Mouse (Mus musculus) gastrocnemius, postnatal 4 days (tissue): ENCODE data around the gene Sox15. TPM values are rescaled to one million over a fixed set of nuclear protein-coding genes. Genes with fewer than 3 reads are reported as not detected.
"Not testable (repeated sequence)": the region's sequence is repeated elsewhere in the genome, so short reads cannot be mapped to it uniquely, and the experiment has no call there.

Experiments
- DNase-seq, 2 experiments: peaks; one replicate each; pipeline ENCODE4 v3.0.0; 2021 to 2022; ENCODE audit warnings: low spot score in 2 of 2, mixed read lengths in 2 of 2
- long read RNA-seq, 2 experiments: library from polyadenylated mRNA; stranded (forward); transcript quantifications; one replicate each; pipeline ENCODE4 v2.0.0; 2021
- total RNA-seq, 2 experiments: library from RNA; stranded (reverse); gene quantifications; 2 replicates each; pipeline ENCODE4 v1.2.3; 2021

Sox15 gene
- total RNA-seq: not detected
- long read RNA-seq, experiment 1: 0 reads
- long read RNA-seq, experiment 2: 0 reads

DNA sequence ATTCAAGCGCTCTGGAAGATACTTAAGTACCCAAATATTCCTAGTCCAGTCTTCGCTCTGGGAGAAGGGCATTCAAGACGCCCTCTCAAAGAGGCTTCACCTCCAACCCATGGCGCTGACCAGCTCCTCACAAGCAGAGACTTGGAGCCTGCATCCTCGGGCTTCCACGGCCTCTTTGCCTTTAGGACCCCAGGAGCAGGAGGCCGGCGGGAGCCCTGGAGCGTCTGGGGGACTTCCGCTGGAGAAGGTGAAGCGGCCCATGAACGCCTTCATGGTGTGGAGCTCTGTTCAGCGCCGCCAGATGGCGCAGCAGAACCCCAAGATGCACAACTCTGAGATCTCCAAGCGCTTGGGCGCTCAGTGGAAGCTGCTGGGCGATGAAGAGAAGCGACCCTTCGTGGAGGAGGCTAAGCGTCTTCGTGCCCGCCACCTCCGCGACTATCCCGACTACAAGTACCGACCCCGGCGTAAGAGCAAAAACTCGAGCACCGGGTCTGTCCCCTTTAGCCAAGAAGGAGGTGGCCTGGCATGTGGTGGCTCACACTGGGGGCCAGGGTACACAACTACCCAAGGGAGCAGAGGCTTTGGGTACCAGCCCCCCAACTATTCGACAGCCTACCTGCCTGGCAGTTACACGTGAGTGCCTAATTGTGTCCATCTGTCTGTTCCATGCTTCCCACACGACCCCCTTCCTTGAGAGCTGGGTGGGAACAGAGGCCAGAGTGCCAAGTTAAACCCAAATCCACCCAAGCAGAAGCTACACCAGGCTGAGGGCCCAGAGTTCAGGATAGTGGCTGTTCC lies at the start of gene Sox15:
TSS of gene Sox15 (plus strand) at position 51 of the 801 bp plus-strand sequence.
- DNase-seq: peak in 1 of 2 experiments; percentile 72

DNA sequence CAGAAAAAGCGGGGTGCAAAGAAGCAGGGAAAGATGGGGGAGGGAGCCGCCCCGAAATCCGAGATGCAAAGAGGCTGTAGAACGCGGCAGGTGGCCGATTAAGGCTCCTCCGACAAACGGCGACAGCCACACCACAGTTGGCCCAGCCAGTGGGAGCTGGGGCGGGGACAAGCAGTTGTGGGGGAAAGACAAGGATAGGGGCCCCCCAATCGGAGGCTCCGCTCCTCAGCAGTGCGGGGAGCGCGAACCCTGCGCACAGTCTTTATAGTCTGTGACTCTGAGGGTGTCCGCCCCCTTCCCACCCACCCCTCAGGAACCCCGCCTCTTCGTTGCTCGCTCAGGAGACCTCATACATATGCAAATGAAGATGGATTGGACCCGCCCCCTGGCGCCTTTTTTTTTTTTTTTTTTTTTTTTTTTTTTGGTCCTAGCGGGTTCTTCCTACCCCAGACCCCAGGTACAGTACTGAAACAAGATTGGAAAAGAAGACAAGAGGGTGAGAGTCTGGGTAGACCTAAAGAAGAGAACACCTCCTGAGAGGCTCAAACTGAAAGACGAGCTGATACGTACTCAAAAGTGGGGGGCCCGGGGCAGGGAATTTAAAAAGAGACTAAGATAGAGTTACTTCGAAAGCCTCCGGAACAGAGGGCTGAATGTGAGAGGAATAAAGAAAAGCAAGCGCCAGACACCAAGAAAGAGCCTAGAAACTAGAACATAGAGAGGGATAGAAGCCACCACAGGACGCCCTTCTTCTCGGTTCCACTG lies 49.2 kb upstream of the Sox15 start, which contains the start of gene Atp1b2:
TSS of gene Atp1b2 (minus strand) at position 217 of the 765 bp plus-strand sequence.
- DNase-seq: peak; percentile 64 to 75

DNA sequence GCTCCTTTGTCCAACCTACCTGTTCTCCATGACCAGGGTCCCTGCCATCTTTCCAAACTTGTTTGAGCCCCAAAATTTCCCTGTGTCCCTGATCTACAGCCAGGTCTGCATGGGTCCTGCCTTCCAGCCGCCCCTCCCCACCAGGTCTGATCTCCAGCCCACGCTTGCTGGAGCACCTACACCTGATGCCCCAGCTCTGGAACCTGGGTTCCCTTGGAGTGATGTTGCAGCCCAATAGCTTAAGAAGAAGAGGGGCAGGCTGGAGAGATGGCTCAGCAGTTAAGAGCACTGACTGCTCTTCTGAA lies 48.7 kb upstream of the Sox15 start:
- no peak for DNase-seq

DNA sequence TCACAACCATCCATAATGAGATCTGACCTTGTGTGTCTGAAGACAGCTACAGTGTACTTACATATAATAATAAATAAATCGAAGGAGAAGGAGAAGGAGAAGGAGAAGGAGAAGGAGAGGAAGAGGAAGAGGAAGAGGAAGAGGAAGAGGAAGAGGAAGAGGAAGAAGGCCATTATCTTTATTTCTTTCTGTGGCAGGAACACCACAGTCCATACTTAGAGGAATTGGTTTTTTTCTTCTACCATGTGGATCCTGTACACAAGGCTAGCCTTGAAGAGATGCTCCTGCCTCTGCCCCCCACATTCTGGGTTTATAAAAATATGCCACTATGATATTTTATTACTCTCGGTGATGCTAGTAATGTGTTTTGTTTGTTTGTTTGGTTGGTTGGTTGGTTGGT lies 48.3 kb upstream of the Sox15 start:
- DNase-seq: no peak

DNA sequence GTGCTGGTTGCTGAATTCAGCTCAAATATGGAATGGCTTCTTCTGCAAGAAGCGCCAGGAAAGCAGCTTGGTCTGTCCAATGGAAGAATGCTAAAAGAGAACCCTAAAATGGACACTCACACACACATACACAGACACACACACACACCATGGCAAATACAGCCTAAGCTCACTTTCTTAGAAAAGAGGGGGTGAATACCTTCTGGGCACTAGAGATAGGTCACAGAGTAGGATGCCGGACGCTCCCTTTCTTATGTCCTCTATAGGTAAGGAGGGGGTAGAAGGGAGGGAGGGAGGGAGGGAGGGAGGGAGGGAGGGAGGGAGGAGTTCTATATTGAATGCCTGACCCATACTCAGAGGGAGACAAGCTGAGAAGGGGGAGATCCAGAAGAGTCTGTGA lies 46.6 kb upstream of the Sox15 start:
- no peak for DNase-seq

DNA sequence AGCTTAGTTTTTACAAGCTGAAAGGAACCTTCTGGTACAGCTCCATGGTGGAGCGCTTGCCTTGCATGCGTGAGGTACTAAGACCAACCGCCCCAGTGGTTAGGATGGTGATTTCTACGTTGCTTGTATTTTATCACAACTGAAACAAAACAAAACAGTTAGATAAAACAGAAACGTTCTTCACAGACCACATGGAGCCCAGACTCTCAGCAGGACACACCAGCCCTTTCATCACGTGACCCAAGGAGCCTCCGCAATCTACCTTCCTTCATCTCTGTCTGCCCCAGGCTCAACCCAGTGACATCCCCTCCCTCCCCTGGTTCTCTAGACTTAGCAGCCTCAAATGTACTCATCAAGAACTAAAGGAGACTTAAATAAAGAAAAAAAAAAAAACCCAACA lies 45.7 kb upstream of the Sox15 start:
- DNase-seq: no peak

DNA sequence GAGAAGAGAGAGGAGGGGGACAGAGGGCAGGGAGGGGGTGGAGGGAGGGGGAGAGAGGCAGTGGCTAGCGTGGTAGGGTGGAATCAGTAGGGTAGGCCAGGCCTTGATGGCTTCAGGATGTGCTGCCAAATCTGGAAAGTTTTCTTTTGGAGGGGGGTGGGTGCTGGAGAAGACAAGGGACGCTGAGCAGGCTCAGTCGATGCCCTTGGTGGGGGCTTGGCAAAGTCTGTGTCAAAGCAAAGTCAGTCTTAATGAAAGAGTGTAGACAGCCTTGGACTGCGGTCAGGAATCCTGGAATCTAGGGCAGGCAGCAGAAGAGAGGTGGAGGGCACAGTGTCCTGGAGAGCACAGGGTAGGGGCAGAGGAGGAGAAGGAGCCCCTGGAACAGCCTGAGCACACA lies 44.2 kb upstream of the Sox15 start:
- no peak for DNase-seq

DNA sequence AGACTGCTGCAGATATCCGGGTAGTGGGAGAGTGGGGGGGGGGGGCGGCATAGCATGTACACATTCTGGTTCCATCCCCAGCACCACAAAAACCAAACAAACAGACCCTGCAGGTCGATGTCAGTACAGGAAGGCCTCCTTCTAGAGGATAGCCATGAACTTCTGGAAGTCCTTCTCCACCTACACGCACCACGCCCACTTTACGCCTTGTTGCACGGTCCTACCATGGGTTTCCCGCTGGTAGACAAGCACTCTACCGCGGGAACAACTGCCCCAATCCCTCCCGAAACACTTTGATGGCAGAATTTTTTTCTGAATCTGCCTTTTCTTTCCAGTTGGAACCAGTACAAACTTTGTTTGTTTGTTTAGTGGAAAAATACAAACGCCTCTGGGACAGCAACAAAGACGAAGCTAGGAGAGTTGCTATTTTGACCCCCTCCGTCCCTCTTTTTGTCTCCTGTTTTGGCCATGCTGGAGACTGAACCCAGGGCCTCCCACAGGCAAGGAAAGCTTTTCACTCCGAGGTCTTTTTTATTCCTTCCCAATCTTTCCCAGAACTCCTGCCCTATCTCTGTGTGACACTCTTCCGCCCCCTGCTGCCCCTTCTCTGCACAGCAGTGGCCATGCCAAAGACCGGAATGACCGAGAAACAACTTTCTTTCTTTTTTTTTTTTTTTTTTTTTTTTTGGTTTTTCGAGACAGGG lies 41.4 kb upstream of the Sox15 start:
- DNase-seq: peak; percentile 80 to 87

DNA sequence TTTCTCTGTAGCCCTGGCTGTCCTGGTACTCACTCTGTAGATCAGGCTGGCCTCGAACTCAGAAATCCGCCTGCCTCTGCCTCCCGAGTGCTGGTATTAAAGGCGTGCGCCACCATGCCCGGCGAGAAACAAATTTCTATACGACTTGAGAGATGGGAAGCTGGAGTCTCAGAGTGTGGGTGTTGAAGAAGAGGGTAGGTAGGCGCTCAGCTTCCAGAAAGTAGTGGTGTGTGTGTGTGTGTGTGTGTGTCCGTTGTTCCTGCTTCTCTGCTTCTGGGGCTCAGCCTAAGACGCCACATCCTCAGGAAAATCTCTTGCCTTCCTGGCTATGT lies 40.9 kb upstream of the Sox15 start:
- DNase-seq: not testable (repeated sequence)

DNA sequence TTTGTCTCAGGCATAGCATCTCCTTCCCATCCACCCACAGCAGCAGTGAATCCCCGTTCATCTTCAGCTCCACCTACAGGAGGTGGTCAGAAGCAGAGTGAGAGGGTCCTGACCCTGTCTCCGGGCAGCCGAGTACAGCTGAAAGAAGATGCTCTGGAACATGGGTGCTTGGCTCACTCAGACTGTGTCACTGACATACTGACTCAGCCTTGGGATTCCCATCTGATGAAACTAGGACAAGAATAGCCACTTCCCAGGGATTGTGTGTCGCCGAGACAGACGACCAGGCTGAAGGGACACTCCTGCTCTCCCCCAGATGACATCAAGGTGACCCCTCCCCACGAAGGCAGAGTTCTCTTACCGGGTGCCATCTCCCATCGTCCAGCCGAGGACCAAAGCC lies 38.3 kb upstream of the Sox15 start:
- no peak for DNase-seq

DNA sequence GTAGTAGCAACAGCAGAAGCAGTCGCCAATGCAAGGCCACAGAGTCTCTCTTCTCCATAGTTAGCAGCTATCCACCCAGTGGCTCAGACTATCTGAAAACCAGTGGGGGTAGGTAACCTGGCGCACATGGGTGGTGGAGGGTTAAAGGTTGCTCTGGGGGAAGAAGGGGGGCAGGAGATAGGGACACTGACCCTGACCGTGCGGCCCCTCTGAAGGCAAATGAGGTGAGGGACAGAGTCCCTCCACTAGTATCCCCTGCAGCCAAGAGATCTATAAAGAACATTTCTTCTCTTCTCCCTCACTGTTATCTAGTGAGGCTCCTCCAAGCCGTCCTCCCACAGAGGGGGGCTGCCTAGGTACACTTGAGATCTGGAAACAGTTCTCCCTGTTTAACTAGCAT lies 37.3 kb upstream of the Sox15 start, which contains the start of gene Shbg:
TSS of gene Shbg (minus strand) at position 101 of the 400 bp plus-strand sequence.
- DNase-seq: no peak

DNA sequence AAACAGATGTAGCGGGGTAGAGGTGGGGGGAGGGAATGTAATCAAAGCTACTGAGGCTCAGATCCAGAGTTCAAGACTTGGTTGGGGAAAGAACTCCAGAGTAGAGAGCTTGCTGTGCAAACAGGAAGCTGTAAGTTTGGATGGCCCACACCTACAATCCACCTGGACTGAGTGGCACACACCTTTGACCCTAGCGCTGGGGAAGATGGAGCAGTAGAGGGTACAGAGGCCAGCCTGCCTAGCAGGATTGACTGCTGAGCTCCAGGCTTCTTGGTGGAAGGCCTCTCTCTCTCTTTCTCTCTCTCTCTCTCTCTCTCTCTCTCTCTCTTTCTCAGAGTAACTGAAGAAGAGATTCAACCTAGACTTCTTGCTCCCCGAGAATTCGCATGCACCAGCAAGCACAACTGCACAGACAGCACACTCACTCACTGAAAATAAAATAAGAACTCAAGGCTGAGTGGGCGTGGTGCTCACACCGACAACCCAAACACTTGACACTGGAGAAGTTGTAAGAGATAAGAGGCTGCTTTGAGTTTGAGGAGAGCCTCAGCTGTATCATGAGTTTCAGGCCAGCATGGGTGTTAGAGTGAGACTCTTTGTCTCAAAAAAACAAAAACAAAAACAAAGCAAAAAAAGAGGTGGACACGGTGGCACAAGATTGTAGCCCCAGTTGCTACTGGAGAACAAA lies 34.6 kb upstream of the Sox15 start:
- no peak for DNase-seq

DNA sequence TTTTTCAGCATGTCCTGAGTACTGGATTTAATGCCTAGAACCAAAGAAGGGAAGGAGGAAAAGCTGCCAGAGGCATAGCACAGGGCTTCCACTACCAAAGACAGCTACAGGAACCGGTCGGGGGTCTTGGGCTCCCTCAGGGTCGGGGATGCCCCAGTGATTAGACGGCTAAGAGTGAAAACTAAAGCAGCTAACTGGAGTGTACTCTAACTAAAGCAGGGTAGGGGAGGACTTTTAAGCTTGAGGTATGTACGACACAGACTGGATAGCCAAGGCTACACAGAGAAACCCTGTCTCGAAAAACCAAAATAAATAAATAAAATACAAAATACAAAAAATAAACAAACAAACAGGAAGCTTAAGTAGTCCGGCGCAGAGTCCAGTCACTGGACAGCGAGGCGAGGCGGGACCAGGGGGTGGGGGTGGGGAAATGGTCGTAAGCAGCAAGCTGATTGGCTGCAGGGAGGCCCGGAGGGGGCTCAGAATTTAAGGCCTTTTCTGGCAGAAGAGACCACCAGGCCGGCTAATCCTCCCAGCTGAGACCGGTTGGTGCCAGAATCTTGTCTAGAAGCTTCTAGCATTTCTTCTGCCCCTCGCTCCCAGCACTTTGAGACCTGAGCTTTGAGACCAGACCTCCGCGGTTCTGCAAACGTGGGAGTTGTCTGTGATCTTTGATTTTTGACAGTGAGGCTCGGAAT lies 33.4 kb upstream of the Sox15 start, which contains the start of gene Sat2:
TSS of gene Sat2 (plus strand) at position 454 of the 698 bp plus-strand sequence.
- peak; percentile 45 to 72 for DNase-seq

DNA sequence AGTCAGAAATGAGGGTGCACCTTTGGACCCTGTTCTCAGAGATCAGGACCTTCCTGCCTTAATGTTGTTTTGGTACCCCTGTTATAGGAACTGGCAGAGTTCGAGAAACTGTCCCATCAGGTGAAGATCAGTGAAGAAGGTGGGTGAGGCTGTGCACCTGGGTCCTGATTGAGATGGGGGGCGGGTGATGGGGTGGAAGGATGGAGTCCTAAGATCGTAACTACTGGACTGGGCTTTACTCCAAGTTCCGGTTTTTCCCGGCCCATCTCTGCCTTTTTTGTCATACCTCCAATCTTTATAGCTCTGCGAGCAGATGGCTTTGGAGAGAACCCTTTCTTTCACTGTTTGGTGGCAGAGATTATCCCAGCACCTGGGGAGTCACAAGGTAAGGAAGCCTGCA lies 32.7 kb upstream of the Sox15 start:
- DNase-seq: no peak

DNA sequence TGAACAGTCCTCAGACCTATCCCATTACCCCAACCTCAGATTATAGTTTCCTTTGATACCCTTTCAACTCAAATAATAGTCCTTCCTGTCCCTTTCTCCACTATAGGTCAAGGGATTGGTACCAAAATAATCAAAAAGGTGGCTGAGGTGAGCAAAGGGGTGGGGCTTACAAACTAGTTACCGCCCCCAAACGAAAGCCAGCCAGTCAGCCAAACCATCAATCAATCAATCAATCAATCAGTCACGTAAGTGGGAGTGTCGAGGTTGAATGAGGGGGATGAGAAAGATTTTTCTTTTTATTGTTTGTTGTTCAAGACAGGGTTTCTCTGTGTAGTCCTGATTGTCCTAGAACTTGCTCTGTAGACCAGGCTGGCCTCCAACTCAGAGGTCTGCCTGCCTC lies 32.1 kb upstream of the Sox15 start:
- no peak for DNase-seq

DNA sequence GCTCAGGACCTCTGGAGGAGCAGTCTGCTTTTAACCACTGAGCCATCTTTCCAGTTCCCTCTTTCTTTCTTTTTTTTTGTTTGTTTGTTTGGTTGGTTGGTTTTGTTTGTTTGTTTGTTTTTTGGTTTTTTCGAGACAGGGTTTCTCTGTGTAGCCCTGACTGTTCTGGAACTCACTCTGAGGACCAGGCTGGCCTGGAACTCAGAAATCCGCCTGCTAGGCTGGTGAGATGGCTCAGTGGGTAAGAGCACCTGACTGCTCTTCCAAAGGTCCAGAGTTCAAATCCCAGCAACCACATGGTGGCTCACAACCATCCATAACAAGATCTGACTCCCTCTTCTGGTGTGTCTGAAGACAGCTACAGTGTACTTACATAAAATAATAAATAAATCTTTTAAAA lies 30.8 kb upstream of the Sox15 start:
- DNase-seq: not testable (repeated sequence)

DNA sequence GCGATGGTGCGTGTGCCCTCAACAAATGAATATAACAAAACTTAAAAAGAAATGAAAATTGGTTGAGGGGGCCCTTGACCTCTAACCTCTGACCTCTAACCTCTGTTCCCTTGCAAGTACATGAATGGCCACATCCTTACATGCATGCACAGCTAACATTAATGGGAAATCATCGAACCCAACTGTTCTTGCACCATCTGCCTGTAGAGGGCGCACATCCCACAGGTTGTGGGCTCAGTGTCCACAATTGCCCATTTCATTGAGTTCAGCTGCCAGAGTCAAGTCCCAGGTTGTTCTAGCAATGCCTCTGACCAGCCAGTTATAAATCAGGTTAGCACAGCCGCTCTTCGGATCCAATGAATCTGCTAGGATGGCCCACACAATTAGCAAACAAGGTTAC lies 26.8 kb upstream of the Sox15 start:
- peak; percentile 35 to 70 for DNase-seq

DNA sequence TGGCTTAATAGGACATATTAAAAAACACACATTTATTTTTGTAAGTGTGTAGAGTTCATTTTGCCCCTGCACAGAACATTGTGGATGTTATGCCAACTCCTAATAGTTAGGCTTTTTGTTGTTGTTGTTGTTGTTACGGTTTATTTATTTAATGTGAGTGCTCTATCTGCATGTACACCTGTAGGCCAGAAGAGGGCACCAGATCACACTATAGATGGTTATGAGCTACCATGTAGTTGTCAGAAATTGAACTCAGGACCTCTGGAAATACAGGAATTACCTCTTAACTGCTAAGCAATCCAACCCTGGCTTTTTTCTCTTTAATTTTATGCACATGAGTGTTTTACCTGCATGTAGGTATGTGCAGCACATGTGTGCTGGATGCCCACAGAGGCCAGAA lies 25.3 kb upstream of the Sox15 start:
- no peak for DNase-seq

DNA sequence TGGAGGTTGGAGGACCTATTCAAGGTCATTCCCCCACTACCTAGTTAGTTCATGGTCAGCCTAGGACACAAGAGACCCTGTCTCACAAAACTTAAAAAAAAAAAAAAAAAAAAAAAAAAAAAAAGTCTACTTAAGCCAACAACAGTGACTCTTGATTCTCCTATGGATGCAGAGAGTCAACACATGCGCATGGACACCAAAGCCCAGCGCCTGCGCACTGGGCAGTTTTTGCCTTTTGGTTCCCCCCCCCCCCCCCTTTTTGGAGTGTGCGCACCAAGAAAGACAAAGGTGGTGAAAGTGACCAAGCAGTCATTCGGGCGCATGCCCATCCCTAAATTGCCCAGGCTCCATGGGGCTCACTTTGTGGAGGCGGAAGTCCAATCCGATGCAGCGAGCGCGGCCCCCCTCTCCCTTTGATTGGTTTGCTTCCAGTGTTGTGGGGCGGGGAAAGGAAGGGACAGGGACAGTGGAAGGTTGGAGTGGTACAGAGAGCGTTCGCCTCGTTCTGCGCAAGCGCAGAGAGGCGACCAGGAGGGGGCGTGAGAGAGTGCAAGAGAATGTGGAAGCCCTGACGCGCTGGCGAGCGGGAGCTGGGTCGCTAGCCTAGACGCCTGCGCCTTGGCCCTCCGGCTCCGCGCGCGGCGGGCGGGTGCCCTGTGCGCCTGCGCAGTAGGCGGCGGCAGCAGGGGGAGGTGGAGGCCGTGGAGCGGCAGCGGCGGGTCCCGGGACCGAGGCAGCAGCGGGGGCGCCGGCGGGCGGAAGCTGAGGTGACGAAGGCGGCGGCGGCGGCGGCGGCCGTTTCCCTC lies 22.6 kb upstream of the Sox15 start, which contains the start of gene Fxr2:
TSS of gene Fxr2 (plus strand) at position 707 of the 806 bp plus-strand sequence.
- DNase-seq: peak; percentile 99 to 100
